Mouse (Mus musculus): Measurements from ENCODE around the gene Rybp.

- TF ChIP-seq TAL1 (IDR thresholded peaks at IDR 0.05; ENCODE audit: low read length) (no peak), GATA1 (IDR thresholded peaks at IDR 0.05; ENCODE audit: low read length) (no peak)
Measured at GRCm38 (mm10) chr6:100211646-100212045, 75.6 kb downstream of the Rybp start.
